Mouse (Mus musculus) liver, embryonic 11.5 days (tissue): ENCODE data around the gene Bcl2l1. TPM values are rescaled to one million over a fixed set of nuclear protein-coding genes. Genes with fewer than 3 reads are reported as not detected.
A peak's percentile ranks its signal among the peaks of the same experiment; 100 is the strongest.

ENCODE experiments used
- ATAC-seq: fragments of 200-750 bp; cut with Nextera tagmentation; replicated peaks from 2 replicates; pipeline ENCODE4 v1.8.0; 2017; ENCODE audit warnings: moderate number of reproducible peaks, mild to moderate bottlenecking, moderate TSS enrichment, moderate library complexity; ENCODE audit not compliant: low FRiP score
- DNase-seq: peaks from one replicate; pipeline ENCODE4 v3.0.0-alpha.2; 2017; ENCODE audit warnings: low spot score
- H3K27ac ChIP-seq: fragments of 300-500 bp; sonication (generic); 2 replicates; pipeline ENCODE4 v1.5.1; 2014; ENCODE audit warnings: mild to moderate bottlenecking, low read depth, low read length, control low read depth
- H3K27me3 ChIP-seq: fragments of 300-500 bp; sonication (generic); replicated peaks from 2 replicates; pipeline ENCODE4 v1.6.1; 2014; ENCODE audit warnings: low read length, mixed read lengths; ENCODE audit not compliant: control insufficient read depth, insufficient read depth
- H3K36me3 ChIP-seq: fragments of 300-500 bp; sonication (generic); 2 replicates; pipeline ENCODE4 v1.6.1; 2014; ENCODE audit warnings: mild to moderate bottlenecking, low read length, moderate library complexity, mixed read lengths; ENCODE audit not compliant: control insufficient read depth, insufficient read depth
- H3K4me1 ChIP-seq: fragments of 300-500 bp; sonication (generic); replicated peaks from 2 replicates; pipeline ENCODE4 v1.6.1; 2014; ENCODE audit warnings: low read length, mixed read lengths; ENCODE audit not compliant: control insufficient read depth, insufficient read depth
- H3K4me2 ChIP-seq: fragments of 300-500 bp; sonication (generic); 2 replicates; pipeline ENCODE4 v1.6.1; 2014; ENCODE audit warnings: mild to moderate bottlenecking, control low read depth, moderate library complexity
- H3K4me3 ChIP-seq: fragments of 300-500 bp; sonication (generic); 2 replicates; pipeline ENCODE4 v1.5.1; 2014; ENCODE audit warnings: low read depth, low read length, control low read depth
- H3K9ac ChIP-seq: fragments of 300-500 bp; sonication (generic); 2 replicates; pipeline ENCODE4 v1.6.1; 2014; ENCODE audit warnings: low read depth, low read length, control low read depth
- H3K9me3 ChIP-seq: fragments of 300-500 bp; sonication (generic); 2 replicates; pipeline ENCODE4 v1.6.1; 2016; ENCODE audit warnings: low read length, inconsistent platforms, mixed read lengths; ENCODE audit not compliant: control insufficient read depth
- WGBS: fragments of 180-500 bp; shearing (Covaris S2); extraction: QIAGEN DNeasy Blood & Tissue Kit; methylation state at CpG from one replicate; pipeline ENCODE4 v1.1.7; 2014; 5-methylcytosine and 5-hydroxymethylcytosine counted together
- polyA plus RNA-seq: library from polyadenylated mRNA; unstranded; fragments of >200 nt; fragmentation: Nextera tagmentation; extraction: Ambion mirVana; gene quantifications from 2 replicates; pipeline ENCODE4 v1.2.1, GENCODE M21; 2014

Gene Bcl2l1
- polyA plus RNA-seq, 1 experiment from 2014 or later = 61.7 TPM

DNA sequence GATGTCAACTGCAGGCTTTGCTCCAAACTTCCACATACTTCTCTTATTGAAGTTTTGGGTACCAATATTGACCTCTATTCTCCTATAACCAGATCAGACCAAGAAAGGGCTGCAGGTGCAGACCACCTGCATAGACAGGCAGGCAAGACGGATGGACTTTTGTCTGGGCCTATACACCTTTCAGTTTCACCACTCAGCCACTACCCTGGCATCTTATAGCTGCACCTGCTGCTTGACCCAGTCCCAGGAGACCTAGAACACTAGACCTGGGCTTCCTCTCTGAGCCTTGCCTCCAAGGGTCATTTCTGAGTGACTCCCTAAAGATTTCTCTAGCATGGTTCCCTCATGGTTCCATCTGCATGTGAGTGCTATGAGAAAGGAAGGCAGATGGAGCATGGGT lies 18.3 kb downstream of the Bcl2l1 start:
- Histone ChIP-seq H3K27me3 (no peaks in the 10 kb centered on the region), H3K4me3 (no peak overlapping the region), H3K9me3 (no peaks in the 10 kb centered on the region), H3K9ac (peak overlapping the region; percentile 37; the same call in 1 of the 2 replicates), H3K4me1 (peaks cover 91% of the 10 kb centered on the region), H3K4me2 (no peak overlapping the region), H3K36me3 (no peaks in the 10 kb centered on the region), H3K27ac (peak overlapping the region; percentile 98)
- ATAC-seq (no peak), DNase-seq (no peak)
- WGBS = 93% methylated on average over 1 of the region's 1 CpGs

DNA sequence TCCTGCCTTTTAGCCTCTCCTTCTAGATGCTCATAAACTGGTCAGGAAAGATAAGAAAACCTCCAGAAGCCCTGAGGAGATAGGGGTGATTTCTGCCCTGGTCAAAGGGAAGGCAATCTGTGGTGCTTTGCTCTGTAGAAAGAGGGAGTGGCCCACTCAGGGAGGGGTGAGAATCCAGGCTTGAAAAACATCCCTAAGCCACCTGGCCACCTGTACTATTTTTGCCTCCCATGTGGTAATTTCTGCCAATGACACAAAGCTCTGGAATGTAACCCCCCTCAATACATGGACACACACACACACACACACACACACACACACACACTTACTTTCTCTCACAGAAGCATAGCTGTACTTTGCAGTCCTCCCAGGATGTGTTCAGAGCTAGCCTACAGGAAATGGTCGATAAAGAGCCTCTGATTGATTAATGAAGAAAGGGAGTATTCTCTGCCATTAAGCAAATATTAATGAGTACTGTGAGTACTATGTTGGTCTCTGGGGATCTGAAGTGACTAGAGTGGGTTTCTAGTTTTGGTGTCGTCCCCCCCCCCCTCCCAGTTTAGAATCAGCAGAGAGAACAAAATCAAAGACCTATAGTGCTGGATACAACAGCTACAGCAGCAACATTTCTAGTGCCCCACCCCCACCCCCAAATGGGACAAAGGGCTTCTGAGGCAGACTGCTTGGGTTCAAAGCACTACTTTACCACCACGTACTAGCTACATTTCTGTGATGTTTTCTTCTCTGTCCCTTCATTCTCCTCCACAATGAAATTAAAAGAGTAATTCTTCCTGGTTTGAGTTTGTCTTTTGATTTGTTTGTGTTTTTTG lies 20.0 kb downstream of the Bcl2l1 start:
- Histone ChIP-seq H3K4me2 (peak overlapping the region; percentile 52), H3K9me3 (no peaks in the 10 kb centered on the region), H3K4me1 (peaks cover 82% of the 10 kb centered on the region), H3K9ac (0 out of 2 replicates have a peak overlapping the region, but pooled peaks have one; percentile 26), H3K36me3 (no peaks in the 10 kb centered on the region), H3K4me3 (no peak overlapping the region), H3K27ac (peak overlapping the region; percentile 54; the same call in 1 of the 2 replicates), H3K27me3 (no peaks in the 10 kb centered on the region)
- peak; percentile 81 for ATAC-seq
- 47% methylated on average over 3 of the region's 3 CpGs for WGBS
- no peak for DNase-seq

DNA sequence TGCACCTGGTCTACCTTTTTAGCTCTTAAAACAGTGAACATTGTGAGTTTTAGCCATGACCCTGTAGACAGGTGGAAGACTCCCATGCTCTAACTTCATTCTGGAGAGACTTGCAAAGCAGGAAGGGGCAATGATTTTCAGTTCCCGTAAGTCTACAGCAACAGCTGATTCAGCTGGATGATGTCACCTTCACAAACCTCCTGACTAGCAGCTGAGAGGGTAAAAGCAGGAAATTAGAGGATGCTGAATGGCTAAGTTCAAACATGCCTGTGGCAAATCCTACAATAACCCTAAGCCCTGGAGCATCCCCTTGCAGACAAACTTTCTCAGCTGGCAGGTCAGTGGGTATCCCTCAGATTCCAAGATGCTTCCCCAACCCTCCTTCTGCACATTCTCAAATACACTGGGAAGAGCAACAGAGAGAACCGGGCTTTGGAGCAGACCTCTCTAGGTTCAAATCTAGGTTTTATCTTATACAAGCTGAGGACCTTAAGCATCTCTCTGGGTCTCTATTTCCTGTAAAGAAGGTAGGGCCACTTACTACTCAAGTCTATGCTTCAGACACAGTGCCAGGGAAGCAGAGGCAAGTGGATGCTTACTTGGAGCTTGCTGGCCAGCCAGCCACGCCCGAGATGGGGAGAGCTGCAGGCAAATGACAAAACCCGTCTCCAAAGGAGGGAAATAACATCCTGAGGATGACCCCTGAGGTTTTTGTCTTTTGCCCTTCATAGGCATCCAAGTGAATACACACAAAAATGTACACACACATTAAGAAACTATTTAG lies 21.2 kb downstream of the Bcl2l1 start:
- no peak for DNase-seq
- 65% methylated on average over 5 of the region's 5 CpGs for WGBS
- H3K9ac ChIP-seq = peak overlapping the region; percentile 22; the same call in 1 of the 2 replicates
- H3K27ac ChIP-seq = peak overlapping the region; percentile 54
- H3K4me3 ChIP-seq = no peak overlapping the region
- H3K4me2 ChIP-seq = peak overlapping the region; percentile 52
- H3K4me1 ChIP-seq = peaks cover 82% of the 10 kb centered on the region
- no peaks in the 10 kb centered on the region for H3K9me3 ChIP-seq
- H3K27me3 ChIP-seq = no peaks in the 10 kb centered on the region
- H3K36me3 ChIP-seq = no peaks in the 10 kb centered on the region
- no peak for ATAC-seq

DNA sequence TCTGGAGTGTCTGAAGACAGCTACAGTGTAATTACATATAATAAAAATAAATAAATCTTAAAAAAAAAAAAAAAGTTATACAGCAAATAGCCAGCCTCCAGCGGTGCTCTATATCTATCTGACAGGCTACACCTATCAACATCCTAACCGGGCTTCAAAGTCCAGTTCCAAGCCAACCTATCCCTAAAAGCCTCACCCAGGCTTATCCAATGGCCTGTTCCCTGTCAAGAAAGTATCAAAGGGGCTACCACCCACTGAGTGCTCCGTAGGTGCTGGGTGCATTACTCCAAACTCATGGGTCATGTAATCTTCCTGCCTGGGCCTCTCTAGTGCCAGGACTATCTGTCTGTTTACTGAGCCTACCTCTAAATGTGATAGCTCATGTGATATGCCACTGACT lies 23.4 kb downstream of the Bcl2l1 start:
- Histone ChIP-seq H3K27ac (peak overlapping the region; percentile 16; the same call in 1 of the 2 replicates), H3K4me2 (no peak overlapping the region)

DNA sequence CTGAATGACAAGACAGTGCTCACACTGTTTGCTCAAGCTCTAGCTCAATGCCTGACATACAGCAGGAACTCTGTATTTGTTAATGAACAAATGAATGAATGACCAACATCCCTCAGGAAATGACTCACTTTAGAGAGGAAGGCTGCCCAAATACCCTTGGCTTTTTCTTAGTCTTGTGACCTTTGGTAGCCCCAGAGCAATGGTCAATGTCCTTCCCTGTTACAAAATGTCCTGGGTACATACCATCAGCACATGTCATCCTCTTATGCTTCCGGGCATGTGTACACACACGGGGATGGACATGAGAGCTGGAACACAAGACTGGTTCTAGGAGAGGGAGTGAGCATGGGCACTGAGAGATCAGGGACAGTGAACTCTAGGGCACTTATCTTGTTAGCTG lies 25.5 kb downstream of the Bcl2l1 start:
- H3K4me3 ChIP-seq = no peak overlapping the region
- DNase-seq = no peak
- no peaks in the 10 kb centered on the region for H3K27me3 ChIP-seq
- H3K36me3 ChIP-seq = no peaks in the 10 kb centered on the region
- no peak overlapping the region for H3K9ac ChIP-seq
- 58% methylated on average over 2 of the region's 2 CpGs for WGBS
- ATAC-seq = no peak
- H3K4me2 ChIP-seq = no peak overlapping the region
- peaks cover 65% of the 10 kb centered on the region for H3K4me1 ChIP-seq
- H3K9me3 ChIP-seq = no peaks in the 10 kb centered on the region
- H3K27ac ChIP-seq = peak overlapping the region; percentile 30; the same call in 1 of the 2 replicates

More for the DNA sequence above, 23.4 kb downstream of the Bcl2l1 start:
- WGBS = 62% methylated on average over 3 of the region's 3 CpGs
- Histone ChIP-seq H3K4me3 (no peak overlapping the region), H3K36me3 (no peaks in the 10 kb centered on the region), H3K27me3 (no peaks in the 10 kb centered on the region), H3K9me3 (no peaks in the 10 kb centered on the region), H3K4me1 (peaks cover 79% of the 10 kb centered on the region), H3K9ac (no peak overlapping the region)
- DNase-seq (no peak), ATAC-seq (no peak)

DNA sequence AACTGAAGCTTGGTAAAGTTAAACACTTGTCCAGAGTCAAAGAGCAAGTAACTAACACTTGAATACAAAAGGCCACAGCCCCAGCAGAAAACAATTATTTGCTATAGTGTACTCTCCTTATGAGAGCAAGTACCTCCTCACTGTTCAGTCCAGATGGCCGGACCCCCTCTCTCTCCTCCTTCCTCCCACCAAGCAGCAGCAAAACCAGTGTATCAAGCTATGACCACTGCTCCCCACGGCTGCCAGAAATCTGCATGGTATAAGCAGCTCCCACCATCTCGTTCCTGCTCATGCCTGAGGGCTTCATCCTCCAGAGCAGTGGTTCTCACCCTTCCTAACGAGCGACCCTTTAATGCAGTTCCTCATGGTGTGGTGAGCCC lies 26.4 kb downstream of the Bcl2l1 start:
- H3K4me1 ChIP-seq = peaks cover 60% of the 10 kb centered on the region
- 57% methylated on average over 5 of the region's 5 CpGs for WGBS
- ATAC-seq = no peak
- H3K27me3 ChIP-seq = no peaks in the 10 kb centered on the region
- H3K9ac ChIP-seq = 0 out of 2 replicates have a peak overlapping the region, but pooled peaks have one; percentile 2
- H3K4me3 ChIP-seq = no peak overlapping the region
- no peaks in the 10 kb centered on the region for H3K36me3 ChIP-seq
- DNase-seq = no peak
- H3K9me3 ChIP-seq = no peaks in the 10 kb centered on the region
- H3K4me2 ChIP-seq = no peak overlapping the region
- H3K27ac ChIP-seq = peak overlapping the region; percentile 59

DNA sequence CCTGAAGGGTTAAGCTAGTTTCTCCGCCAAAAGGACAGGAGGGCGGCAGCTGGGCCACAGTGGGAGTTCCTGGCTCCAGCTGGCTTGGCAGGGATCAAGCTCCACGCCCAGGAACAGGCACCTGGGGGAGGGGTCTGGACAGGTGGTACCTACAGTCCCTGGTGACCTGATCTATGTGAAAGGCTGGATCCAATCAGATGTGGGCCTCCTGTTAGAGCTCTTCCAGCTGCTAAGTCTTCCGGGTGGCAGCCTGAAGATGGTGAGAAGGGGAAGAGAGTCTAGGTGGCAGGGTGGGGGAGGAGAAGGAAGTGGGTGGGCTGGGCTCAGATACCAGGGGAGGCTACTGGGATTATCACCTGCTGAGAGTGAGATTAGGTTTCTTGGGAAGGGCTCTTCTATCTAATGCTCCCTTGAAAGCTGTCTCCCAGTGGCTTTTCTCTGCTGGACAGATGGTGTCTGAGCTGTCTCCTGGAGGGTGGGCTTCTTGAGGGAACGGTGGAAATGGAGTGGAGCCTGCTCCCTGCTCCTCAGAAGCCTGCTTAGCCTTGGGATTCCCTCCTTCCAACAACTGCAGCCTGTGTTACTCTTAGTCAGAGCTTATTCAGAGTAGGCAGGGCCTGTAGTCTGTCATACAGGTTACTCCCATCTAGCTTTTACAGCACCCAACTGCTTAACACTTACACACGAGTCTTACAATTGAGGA lies 27.0 kb downstream of the Bcl2l1 start:
- ATAC-seq (peak; percentile 53), DNase-seq (no peak)
- peak overlapping the region; percentile 59 for H3K27ac ChIP-seq
- peak overlapping the region; percentile 38 for H3K4me2 ChIP-seq
- 10% methylated on average over 6 of the region's 6 CpGs for WGBS
- H3K36me3 ChIP-seq = no peaks in the 10 kb centered on the region
- peak overlapping the region; percentile 28; the same call in 1 of the 2 replicates for H3K9ac ChIP-seq
- H3K4me1 ChIP-seq = peaks cover 58% of the 10 kb centered on the region
- H3K27me3 ChIP-seq = no peaks in the 10 kb centered on the region
- H3K4me3 ChIP-seq = no peak overlapping the region
- H3K9me3 ChIP-seq = no peaks in the 10 kb centered on the region

DNA sequence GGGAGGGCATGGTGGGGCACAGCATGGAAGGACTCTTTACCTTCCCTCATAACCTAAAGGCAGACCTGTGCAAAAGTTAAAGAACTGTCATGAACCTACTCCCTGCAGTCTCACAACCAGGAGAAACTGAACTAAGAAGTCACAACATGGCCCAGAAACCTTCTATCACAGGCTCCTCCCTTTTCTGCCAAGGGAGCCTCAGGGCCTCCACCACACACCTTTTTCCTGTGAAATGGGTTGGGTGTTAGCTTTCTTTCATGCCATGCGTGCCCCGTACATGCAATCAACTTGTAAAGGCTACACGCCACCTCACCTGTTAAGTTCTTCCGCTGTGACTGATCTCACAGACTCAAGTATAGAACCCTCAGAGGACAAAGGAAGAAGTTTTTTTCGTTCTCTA lies 28.4 kb downstream of the Bcl2l1 start:
- ATAC-seq (no peak), DNase-seq (no peak)
- Histone ChIP-seq H3K9ac (0 out of 2 replicates have a peak overlapping the region, but pooled peaks have one; percentile 1), H3K9me3 (no peaks in the 10 kb centered on the region), H3K4me1 (peaks cover 47% of the 10 kb centered on the region), H3K36me3 (no peaks in the 10 kb centered on the region), H3K4me2 (no peak overlapping the region), H3K27ac (no peak overlapping the region), H3K4me3 (no peak overlapping the region), H3K27me3 (no peaks in the 10 kb centered on the region)
- 81% methylated on average over 5 of the region's 5 CpGs for WGBS
